Mouse (Mus musculus): ENCODE results near the gene Zdhhc19.
"Not testable (repeated sequence)": the region's sequence is repeated elsewhere in the genome, so short reads cannot be mapped to it uniquely, and the experiment has no call there.

Gene Zdhhc19

GRCm38 (mm10) chr16:32487234-32488111, 8.6 kb upstream of the Zdhhc19 start, which contains the start of gene Slc51a:
Gene Slc51a (minus strand): TSS chr16:32487879.
- DNase-seq (ENCODE audit: low read depth, low spot score) = no peak

- no peak for DNase-seq (ENCODE audit: low read depth, low spot score)
Measured at GRCm38 (mm10) chr16:32488939-32489338, 7.1 kb upstream of the Zdhhc19 start.

GRCm38 (mm10) chr16:32494371-32494770, 1.7 kb upstream of the Zdhhc19 start:
- not testable (repeated sequence) for DNase-seq (ENCODE audit: low read depth, low spot score)

- DNase-seq (ENCODE audit: low read depth, low spot score) = no peak
Measured at GRCm38 (mm10) chr16:32498996-32499395, 2.9 kb downstream of the Zdhhc19 start.

- DNase-seq (ENCODE audit: low read depth, low spot score) = peak; percentile 60
Measured at GRCm38 (mm10) chr16:32499430-32500037, 3.5 kb downstream of the Zdhhc19 start.

GRCm38 (mm10) chr16:32501459-32501858, 5.4 kb downstream of the Zdhhc19 start:
- DNase-seq (ENCODE audit: low read depth, low spot score) = no peak

- no peak for DNase-seq (ENCODE audit: low read depth, low spot score)
Measured at GRCm38 (mm10) chr16:32502621-32503335, 6.7 kb downstream of the Zdhhc19 start.

GRCm38 (mm10) chr16:32503633-32504032, 7.6 kb downstream of the Zdhhc19 start:
- DNase-seq (ENCODE audit: low read depth, low spot score) = no peak

GRCm38 (mm10) chr16:32506298-32506697, 10.2 kb downstream of the Zdhhc19 start:
- DNase-seq (ENCODE audit: low read depth, low spot score) = no peak

- no peak for DNase-seq (ENCODE audit: low read depth, low spot score)
Measured at GRCm38 (mm10) chr16:32506868-32507267, 10.8 kb downstream of the Zdhhc19 start.

GRCm38 (mm10) chr16:32507407-32507806, 11.3 kb downstream of the Zdhhc19 start:
- peak; percentile 34 for DNase-seq (ENCODE audit: low read depth, low spot score)

GRCm38 (mm10) chr16:32508035-32508434, 12.0 kb downstream of the Zdhhc19 start:
- no peak for DNase-seq (ENCODE audit: low read depth, low spot score)

GRCm38 (mm10) chr16:32508506-32509065, 12.5 kb downstream of the Zdhhc19 start:
- DNase-seq (ENCODE audit: low read depth, low spot score) = no peak

GRCm38 (mm10) chr16:32509066-32509942, 13.2 kb downstream of the Zdhhc19 start:
- peak; percentile 46 for DNase-seq (ENCODE audit: low read depth, low spot score)

- no peak for DNase-seq (ENCODE audit: low read depth, low spot score)
Measured at GRCm38 (mm10) chr16:32510399-32511337, 14.6 kb downstream of the Zdhhc19 start.

GRCm38 (mm10) chr16:32511338-32511734, 15.3 kb downstream of the Zdhhc19 start:
- DNase-seq (ENCODE audit: low read depth, low spot score) = peak; percentile 34

GRCm38 (mm10) chr16:32511827-32512490, 15.9 kb downstream of the Zdhhc19 start:
- no peak for DNase-seq (ENCODE audit: low read depth, low spot score)

- DNase-seq (ENCODE audit: low read depth, low spot score) = no peak
Measured at GRCm38 (mm10) chr16:32512921-32513320, 16.9 kb downstream of the Zdhhc19 start.

GRCm38 (mm10) chr16:32513401-32513800, 17.3 kb downstream of the Zdhhc19 start:
- no peak for DNase-seq (ENCODE audit: low read depth, low spot score)
